Mouse (Mus musculus) heart, adult 2 months (tissue): Measurements from ENCODE around the gene Mettl16. TPM values are rescaled to one million over a fixed set of nuclear protein-coding genes. Genes with fewer than 3 reads are reported as not detected.
A peak's percentile ranks its signal among the peaks of the same experiment; 100 is the strongest.

Experiments
- DNase-seq, 2 experiments: peaks; one replicate each; pipeline ENCODE4 v3.0.0; 2021
- H3K27ac ChIP-seq: fragments of 200-600 bp; 2 replicates; pipeline ENCODE4 v1.8.1; 2022
- H3K27me3 ChIP-seq: fragments of 200-500 bp; 2 replicates; pipeline ENCODE4 v1.6.1; 2012; ENCODE audit warnings: mild to moderate bottlenecking, low read length, inconsistent platforms, mixed read lengths; ENCODE audit not compliant: control insufficient read depth, insufficient read depth
- H3K36me3 ChIP-seq: fragments of 200-500 bp; 2 replicates; pipeline ENCODE4 v1.6.1; 2012; ENCODE audit warnings: low read length, inconsistent platforms; ENCODE audit not compliant: control insufficient read depth, insufficient read depth
- H3K4me1 ChIP-seq: fragments of 200-500 bp; 2 replicates; pipeline ENCODE4 v1.6.1; 2011; ENCODE audit warnings: low read length; ENCODE audit not compliant: control insufficient read depth, insufficient read depth
- H3K4me3 ChIP-seq: fragments of 200-600 bp; 2 replicates; pipeline ENCODE4 v1.8.1; 2022
- H3K79me2 ChIP-seq: fragments of 200-500 bp; replicated peaks from 2 replicates; pipeline ENCODE4 v1.6.1; 2012; ENCODE audit warnings: mild to moderate bottlenecking, inconsistent platforms, low read length, moderate library complexity, mixed read lengths; ENCODE audit not compliant: control insufficient read depth, insufficient read depth
- H3K9ac ChIP-seq: fragments of 200-500 bp; 2 replicates; pipeline ENCODE4 v1.6.1; 2012; ENCODE audit warnings: low read depth, mild to moderate bottlenecking, control low read depth, inconsistent platforms, low read length, mixed read lengths
- CTCF ChIP-seq: fragments of 200-600 bp; IDR thresholded peaks from 2 replicates; pipeline ENCODE4 v1.8.1; 2022; ENCODE audit warnings: antibody characterized with exemption, mild to moderate bottlenecking, moderate library complexity
- EP300 ChIP-seq: fragments of 200-500 bp; IDR thresholded peaks from 2 replicates; pipeline ENCODE4 v1.6.1; 2011; ENCODE audit warnings: low read depth, low read length, control low read depth; ENCODE audit not compliant: insufficient read depth
- POLR2A ChIP-seq: fragments of 200-500 bp; IDR thresholded peaks from 2 replicates; pipeline ENCODE4 v1.6.1; 2011; ENCODE audit warnings: mild to moderate bottlenecking, low read depth, low read length, control low read depth; ENCODE audit not compliant: insufficient read depth
- WGBS: fragments of 180-500 bp; shearing (Covaris S2); methylation state at CpG from one replicate; pipeline ENCODE4 v1.1.7; 2018; 5-methylcytosine and 5-hydroxymethylcytosine counted together
- intact Hi-C: fragments of 180-260 bp; cut with DNase I; formaldehyde crosslinking; loops from one replicate; pipeline ENCODE4 v1.15.1; 2025
- microRNA-seq, 2 experiments: library from miRNA; unstranded; fragments of <30 nt; microRNA quantifications; one replicate each; pipeline ENCODE4 v1.2.0; 2021
- polyA plus RNA-seq: library from polyadenylated mRNA; depleted of rRNA; stranded (reverse); fragments of >200 nt; gene quantifications from 2 replicates; pipeline ENCODE4 v1.2.3, GENCODE M21; 2012; rRNA removed
- total RNA-seq, 2 experiments: library from RNA; stranded (reverse); gene quantifications; 2 replicates each; pipeline ENCODE4 v1.2.3; 2021

Mettl16 gene
- total and polyA plus RNA-seq, 3 experiments: 2.8 to 17.8 (median 16.3) TPM

DNA sequence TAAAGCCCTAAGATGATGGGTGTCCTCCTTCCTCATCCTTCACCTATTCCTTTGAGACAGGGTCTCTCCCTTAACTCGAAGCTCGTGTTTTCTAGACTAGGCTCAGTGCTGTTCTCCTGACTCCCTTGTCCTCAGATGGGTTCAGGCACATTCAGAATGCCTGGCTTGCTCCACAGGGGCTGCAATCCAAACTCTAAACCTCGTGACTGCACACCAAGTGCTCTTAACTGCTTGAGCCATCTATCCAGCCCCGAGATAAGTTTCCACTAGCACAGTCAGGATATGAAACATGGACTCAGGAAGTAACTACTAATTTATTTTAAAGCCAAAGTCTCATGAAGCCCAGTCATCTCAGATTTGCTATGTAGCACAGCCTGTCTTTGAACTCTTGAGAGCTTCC lies 99.9 kb downstream of the Mettl16 start:
- Histone ChIP-seq H3K36me3 (no peaks in the 10 kb centered on the region), H3K4me1 (peaks cover 6% of the 10 kb centered on the region), H3K9ac (no peak overlapping the region), H3K4me3 (no peak overlapping the region), H3K79me2 (no peaks in the 10 kb centered on the region), H3K27me3 (no peaks in the 10 kb centered on the region), H3K27ac (no peak overlapping the region)
- peak in 1 of 2 experiments; percentile 16 for DNase-seq
- intact Hi-C loops: no loop called here
- TF ChIP-seq POLR2A (no peak), EP300 (no peak), CTCF (no peak)
- WGBS: 44% methylated on average over 4 of the region's 4 CpGs

DNA sequence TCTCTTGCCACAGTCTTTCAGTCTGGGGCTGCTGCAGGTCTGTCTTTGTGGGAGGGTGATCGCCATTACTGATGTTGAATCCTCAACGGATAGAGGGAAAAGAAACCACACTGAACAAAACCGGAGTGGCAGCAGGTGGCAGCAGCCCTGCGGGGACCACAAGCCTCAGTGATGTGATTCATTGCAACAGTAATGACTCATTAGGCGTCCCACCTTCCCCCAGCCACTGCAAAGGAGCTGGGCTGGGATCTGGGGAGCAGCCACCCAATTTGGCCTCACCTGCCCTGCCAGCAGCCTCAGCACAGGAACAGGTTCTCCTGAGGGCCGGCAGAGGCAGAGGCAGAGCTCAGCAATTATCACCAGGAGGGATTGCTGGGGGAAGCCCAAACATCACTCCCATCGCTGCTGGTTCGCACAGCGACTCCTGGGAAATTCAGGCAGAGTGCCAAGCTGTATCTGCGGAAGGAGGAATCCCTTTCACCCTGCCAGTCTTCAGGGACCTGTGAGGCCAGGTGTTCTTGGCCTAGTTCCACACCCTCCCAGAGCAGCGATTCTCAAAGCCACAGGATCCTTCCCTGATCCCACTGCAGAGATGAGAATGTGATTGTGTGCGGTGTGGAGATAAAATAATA lies 100.5 kb downstream of the Mettl16 start:
- DNase-seq: no peak
- Histone ChIP-seq H3K27me3 (no peaks in the 10 kb centered on the region), H3K79me2 (no peaks in the 10 kb centered on the region), H3K4me3 (no peak overlapping the region), H3K27ac (no peak overlapping the region), H3K9ac (no peak overlapping the region), H3K36me3 (no peaks in the 10 kb centered on the region), H3K4me1 (peaks cover 6% of the 10 kb centered on the region)
- TF ChIP-seq EP300: no peak
- TF ChIP-seq CTCF: peak; percentile 43
- WGBS: 36% methylated on average over 12 of the region's 12 CpGs
- intact Hi-C loops: no loop called here

DNA sequence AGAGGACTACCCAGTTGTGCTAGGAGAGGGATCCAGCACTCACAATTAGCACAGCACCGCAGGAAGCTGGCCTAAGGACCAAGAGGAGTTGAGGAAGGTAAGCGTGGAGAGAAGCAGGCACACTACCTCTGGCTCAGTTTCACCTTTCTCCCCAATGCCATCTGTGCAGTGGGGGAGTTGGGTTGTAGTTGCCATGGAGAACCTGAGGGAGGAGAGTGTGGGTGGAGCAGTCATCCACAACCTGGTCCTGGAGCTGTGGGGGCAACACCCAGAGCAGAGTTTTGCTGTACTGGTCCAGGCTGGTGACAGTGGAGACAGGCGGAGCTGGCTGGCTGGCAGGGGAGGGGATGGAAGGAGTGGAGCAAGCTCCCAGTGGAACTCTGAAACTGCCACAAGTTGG lies 104.0 kb downstream of the Mettl16 start:
- DNase-seq: no peak
- TF ChIP-seq EP300 (no peak), POLR2A (no peak), CTCF (no peak)
- Histone ChIP-seq H3K36me3 (no peaks in the 10 kb centered on the region), H3K27me3 (no peaks in the 10 kb centered on the region), H3K4me1 (peaks cover 3% of the 10 kb centered on the region), H3K27ac (no peak overlapping the region), H3K79me2 (no peaks in the 10 kb centered on the region), H3K4me3 (no peak overlapping the region), H3K9ac (no peak overlapping the region)
- intact Hi-C loops: no loop called here
- WGBS: 82% methylated on average over 3 of the region's 3 CpGs

DNA sequence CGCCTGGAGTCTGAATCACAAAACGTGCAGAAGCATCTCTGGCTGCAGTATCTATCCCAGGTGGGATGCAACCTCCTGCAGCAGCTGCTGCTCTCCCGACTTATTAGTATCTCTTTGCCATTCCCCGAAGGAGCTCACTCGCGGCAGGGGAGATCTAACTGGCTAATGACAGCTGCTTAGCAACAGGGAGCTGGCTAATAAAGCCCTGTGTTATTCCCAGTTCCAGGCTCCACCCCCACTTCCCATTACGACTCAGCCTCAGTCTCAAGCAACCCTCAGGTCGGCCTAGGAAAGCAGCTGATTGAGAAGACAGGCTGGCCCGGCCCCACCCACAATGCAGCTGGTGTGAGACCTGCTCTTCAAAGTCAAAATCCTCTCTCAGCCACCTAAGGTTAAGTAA lies 106.2 kb downstream of the Mettl16 start:
- intact Hi-C loops: no loop called here
- Histone ChIP-seq H3K4me1 (peaks cover 3% of the 10 kb centered on the region), H3K27me3 (no peaks in the 10 kb centered on the region), H3K9ac (no peak overlapping the region), H3K27ac (0 out of 2 replicates have a peak overlapping the region, but pooled peaks have one; percentile 26), H3K4me3 (no peak overlapping the region), H3K79me2 (no peaks in the 10 kb centered on the region), H3K36me3 (no peaks in the 10 kb centered on the region)
- DNase-seq: peak; percentile 54 to 56
- 10% methylated on average over 9 of the region's 9 CpGs for WGBS
- TF ChIP-seq CTCF: no peak
- no peak for TF ChIP-seq EP300
- TF ChIP-seq POLR2A: no peak

Small RNA genes within 50 kb of the gene (microRNA-seq; reads per million reads assigned to microRNA genes)
- gene Mir6926: 0.77 to 1.1 reads per million in 2 experiments

Other genes with a start within 250 kb of the Mettl16 start
- gene Rap1gap2, start 159.9 kb upstream of the Mettl16 start, total RNA-seq: 10 to 100 TPM; 82.7 to 88.9 TPM
- 43.9 and 78.5 TPM in 2 replicates for gene Rap1gap2, start 159.9 kb upstream of the Mettl16 start, polyA plus RNA-seq
- gene Ccdc92b, start 151.2 kb upstream of the Mettl16 start, total RNA-seq: under 1 TPM; 0.23 to 0.32 TPM
- 0.27 and 0.38 TPM in 2 replicates for gene Ccdc92b, start 151.2 kb upstream of the Mettl16 start, polyA plus RNA-seq
- gene Cluh, start 121.3 kb upstream of the Mettl16 start, total RNA-seq: 100 to 1,000 TPM; 200 to 222 TPM
- 133 and 177 TPM in 2 replicates for gene Cluh, start 121.3 kb upstream of the Mettl16 start, polyA plus RNA-seq
- 100 to 1,000 TPM; 208 to 233 TPM for gene Pafah1b1, start 46.2 kb upstream of the Mettl16 start, total RNA-seq
- gene Pafah1b1, start 46.2 kb upstream of the Mettl16 start, polyA plus RNA-seq: 30.2 and 73.0 TPM in 2 replicates
- gene Mnt, start 60.1 kb downstream of the Mettl16 start, total RNA-seq: 10 to 100 TPM in 1 of 2 experiments, 1 to 10 TPM in 1; 6.7 to 10.7 TPM
- 5.4 and 6.9 TPM in 2 replicates for gene Mnt, start 60.1 kb downstream of the Mettl16 start, polyA plus RNA-seq
- gene Sgsm2, start 126.2 kb downstream of the Mettl16 start, total RNA-seq: 1 to 10 TPM; 5.1 to 5.3 TPM
- gene Sgsm2, start 126.2 kb downstream of the Mettl16 start, polyA plus RNA-seq: 8.3 and 10.2 TPM in 2 replicates
- 10 to 100 TPM; 17.7 to 18.5 TPM for gene Tsr1, start 127.2 kb downstream of the Mettl16 start, total RNA-seq
- 7.3 and 8.8 TPM in 2 replicates for gene Tsr1, start 127.2 kb downstream of the Mettl16 start, polyA plus RNA-seq
- gene Smg6, start 155.0 kb downstream of the Mettl16 start, total RNA-seq: 10 to 100 TPM; 17.8 to 19.5 TPM
- 18.1 and 26.5 TPM in 2 replicates for gene Smg6, start 155.0 kb downstream of the Mettl16 start, polyA plus RNA-seq
- 10 to 100 TPM; 24.1 to 31.7 TPM for gene Srr, start 155.1 kb downstream of the Mettl16 start, total RNA-seq
- gene Srr, start 155.1 kb downstream of the Mettl16 start, polyA plus RNA-seq: 12.6 and 25.1 TPM in 2 replicates